Mouse (Mus musculus): Measurements from ENCODE around the gene Ctsj. TPM values are rescaled to one million over a fixed set of nuclear protein-coding genes. Genes with fewer than 3 reads are reported as not detected.

Ctsj gene
- total RNA-seq (2017) = not detected in 2 replicates

GRCm38 (mm10) chr13:61005859-61006258 lies at the start of gene Ctsj:
TSS of gene Ctsj (minus strand) at chr13:61005959.
- ATAC-seq (replicated peaks in 1 of 2; ENCODE audit: insufficient read depth in 1 of 2, low FRiP score in 2 of 2, low TSS enrichment in 1 of 2, low read depth in 1 of 2, poor library complexity in 2 of 2, severe bottlenecking in 2 of 2) = no peak

- ATAC-seq (replicated peaks in 1 of 2; ENCODE audit: insufficient read depth in 1 of 2, low FRiP score in 2 of 2, low TSS enrichment in 1 of 2, low read depth in 1 of 2, poor library complexity in 2 of 2, severe bottlenecking in 2 of 2) = no peak
These were observed 34.8 kb upstream of the Ctsj start, which contains the start of gene Ctsq for GRCm38 (mm10) chr13:61040531-61040930. TSS of gene Ctsq (minus strand) at chr13:61040631.

GRCm38 (mm10) chr13:61022785-61023184 lies 17.0 kb upstream of the Ctsj start:
- ATAC-seq (replicated peaks in 1 of 2; ENCODE audit: insufficient read depth in 1 of 2, low FRiP score in 2 of 2, low TSS enrichment in 1 of 2, low read depth in 1 of 2, poor library complexity in 2 of 2, severe bottlenecking in 2 of 2) = peak; percentile 98 to 100

GRCm38 (mm10) chr13:61021844-61022243 lies 16.1 kb upstream of the Ctsj start:
- no peak for ATAC-seq (replicated peaks in 1 of 2; ENCODE audit: insufficient read depth in 1 of 2, low FRiP score in 2 of 2, low TSS enrichment in 1 of 2, low read depth in 1 of 2, poor library complexity in 2 of 2, severe bottlenecking in 2 of 2)

- ATAC-seq (replicated peaks in 1 of 2; ENCODE audit: insufficient read depth in 1 of 2, low FRiP score in 2 of 2, low TSS enrichment in 1 of 2, low read depth in 1 of 2, poor library complexity in 2 of 2, severe bottlenecking in 2 of 2) = peak; percentile 22 to 45; a peak in 1 of 4 replicates
These were observed 4.4 kb upstream of the Ctsj start for GRCm38 (mm10) chr13:61010171-61010570.

GRCm38 (mm10) chr13:60997600-60997999 lies 8.2 kb downstream of the Ctsj start:
- no peak for ATAC-seq (replicated peaks in 1 of 2; ENCODE audit: insufficient read depth in 1 of 2, low FRiP score in 2 of 2, low TSS enrichment in 1 of 2, low read depth in 1 of 2, poor library complexity in 2 of 2, severe bottlenecking in 2 of 2)

- ATAC-seq (replicated peaks in 1 of 2; ENCODE audit: insufficient read depth in 1 of 2, low FRiP score in 2 of 2, low TSS enrichment in 1 of 2, low read depth in 1 of 2, poor library complexity in 2 of 2, severe bottlenecking in 2 of 2) = peak; percentile 65 to 71; a peak in 3 of 4 replicates
These were observed 18.8 kb downstream of the Ctsj start for GRCm38 (mm10) chr13:60986915-60987314.

GRCm38 (mm10) chr13:60972319-60972718 lies 33.4 kb downstream of the Ctsj start:
- ATAC-seq (replicated peaks in 1 of 2; ENCODE audit: insufficient read depth in 1 of 2, low FRiP score in 2 of 2, low TSS enrichment in 1 of 2, low read depth in 1 of 2, poor library complexity in 2 of 2, severe bottlenecking in 2 of 2) = peak; percentile 45 to 67; a peak in 2 of 4 replicates

- peak; percentile 58 to 87; a peak in 3 of 4 replicates for ATAC-seq (replicated peaks in 1 of 2; ENCODE audit: insufficient read depth in 1 of 2, low FRiP score in 2 of 2, low TSS enrichment in 1 of 2, low read depth in 1 of 2, poor library complexity in 2 of 2, severe bottlenecking in 2 of 2)
These were observed 41.8 kb downstream of the Ctsj start for GRCm38 (mm10) chr13:60963985-60964384.

GRCm38 (mm10) chr13:60961706-60962105 lies 44.1 kb downstream of the Ctsj start:
- no peak for ATAC-seq (replicated peaks in 1 of 2; ENCODE audit: insufficient read depth in 1 of 2, low FRiP score in 2 of 2, low TSS enrichment in 1 of 2, low read depth in 1 of 2, poor library complexity in 2 of 2, severe bottlenecking in 2 of 2)

Other genes starting within 250 kb of the Ctsj start
- gene BC051665, start 219.6 kb downstream of the Ctsj start, total RNA-seq (2017) = not detected in 2 replicates
- gene Ctsll3, start 203.1 kb downstream of the Ctsj start, total RNA-seq (2017) = not detected in 2 replicates
- not detected in 2 replicates for gene 4930486L24Rik, start 141.5 kb downstream of the Ctsj start, total RNA-seq (2017)
- gene Gm49392, start 109.1 kb downstream of the Ctsj start, total RNA-seq (2017) = 11.0 and 14.9 TPM in 2 replicates
- gene Ctla2b, start 108.5 kb downstream of the Ctsj start, total RNA-seq (2017) = 147 and 258 TPM in 2 replicates
- not detected in 2 replicates for gene Tpbpb, start 101.1 kb downstream of the Ctsj start, total RNA-seq (2017)
- 4.8 TPM in 1 of 2 replicates, not detected in the other for gene Gm49393, start 70.4 kb downstream of the Ctsj start, total RNA-seq (2017)
- 41.7 and 71.4 TPM in 2 replicates for gene Gm49391, start 69.4 kb downstream of the Ctsj start, total RNA-seq (2017)
- 1,100 and 1,226 TPM in 2 replicates for gene Ctla2a, start 69.3 kb downstream of the Ctsj start, total RNA-seq (2017)
- gene Tpbpa, start 64.0 kb downstream of the Ctsj start, total RNA-seq (2017) = not detected in 2 replicates
- not detected in 2 replicates for gene Ctsq, start 34.7 kb upstream of the Ctsj start, total RNA-seq (2017)
- not detected in 2 replicates for gene Ctsr, start 158.3 kb upstream of the Ctsj start, total RNA-seq (2017)
- gene Cts6, start 197.5 kb upstream of the Ctsj start, total RNA-seq (2017) = not detected in 2 replicates
- gene Cts8, start 249.4 kb upstream of the Ctsj start, total RNA-seq (2017) = not detected in 2 replicates

Measured in hematopoietic stem cell, adult 5-6 weeks (primary cell).